Mouse (Mus musculus) lung, adult 2 months (tissue): ENCODE data around the gene Rbm15b.

ENCODE experiments used
- CTCF ChIP-seq: fragments of 200-500 bp; IDR thresholded peaks from 2 replicates; pipeline ENCODE4 v1.5.1; 2011; ENCODE audit warnings: mild to moderate bottlenecking, low read length, control low read depth; ENCODE audit not compliant: insufficient read depth
- POLR2A ChIP-seq: fragments of 200-500 bp; IDR thresholded peaks from 2 replicates; pipeline ENCODE4 v1.6.1; 2011; ENCODE audit warnings: low read depth, mild to moderate bottlenecking, control low read depth, low read length, borderline replicate concordance; ENCODE audit errors: extremely low read depth

DNA sequence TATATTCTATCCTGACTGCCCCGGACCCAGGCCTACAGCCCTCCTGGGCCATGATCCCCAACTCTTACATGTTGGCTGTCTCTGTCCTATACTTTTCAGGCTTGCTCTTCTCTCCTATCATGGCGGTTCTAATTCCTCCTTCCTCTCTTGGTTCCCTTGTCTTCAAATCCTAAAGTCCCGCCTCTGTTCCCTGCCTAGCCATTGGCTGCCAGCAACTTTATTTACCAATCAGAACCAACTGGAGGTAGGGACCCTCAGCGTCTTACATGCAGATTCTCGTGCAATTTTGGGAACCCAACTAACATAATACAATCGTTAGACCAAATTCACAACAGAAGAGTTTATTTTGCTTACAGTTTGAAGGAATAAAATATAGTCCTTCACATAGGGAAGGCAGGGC lies 44.4 kb downstream of the Rbm15b start:
- TF ChIP-seq POLR2A (no peak), CTCF (no peak)
